Mouse (Mus musculus) adrenal gland, adult (tissue): ENCODE results near the gene Six2.

Experiments
- DNase-seq, 2 experiments: peaks; one replicate each; pipeline ENCODE4 v3.0.0; 2022 to 2023; ENCODE audit warnings: low spot score in 1 of 2; ENCODE audit not compliant: inconsistent age in 2 of 2

Gene Six2

GRCm38 (mm10) chr17:85664202-85664601 lies 23.9 kb downstream of the Six2 start:
- DNase-seq: no peak

GRCm38 (mm10) chr17:85661521-85661920 lies 26.6 kb downstream of the Six2 start:
- no peak for DNase-seq

GRCm38 (mm10) chr17:85660016-85660415 lies 28.1 kb downstream of the Six2 start:
- no peak for DNase-seq

GRCm38 (mm10) chr17:85645718-85646665 lies 42.1 kb downstream of the Six2 start:
- peak; percentile 32 to 71 for DNase-seq

DNA sequence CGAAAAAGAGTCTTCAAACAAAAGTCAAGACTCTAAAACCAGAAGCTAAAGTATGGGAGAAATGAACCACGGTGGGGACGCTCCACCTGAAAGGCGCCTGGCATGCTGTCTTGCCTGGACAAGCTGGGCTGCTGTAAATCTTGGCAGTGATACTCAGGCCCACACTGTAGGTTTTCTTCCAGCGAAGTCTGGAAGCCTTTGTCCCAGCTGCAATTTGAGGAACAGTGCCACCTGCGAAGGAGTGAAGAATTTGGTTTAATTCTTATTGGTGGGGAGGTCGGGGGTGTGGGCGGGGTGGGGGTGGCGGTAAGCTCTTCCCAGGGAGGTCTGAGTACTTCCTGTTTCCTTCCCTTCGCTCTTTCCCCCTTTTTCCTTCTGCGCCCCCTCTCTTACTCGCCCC lies 42.8 kb downstream of the Six2 start:
- no peak for DNase-seq

DNA sequence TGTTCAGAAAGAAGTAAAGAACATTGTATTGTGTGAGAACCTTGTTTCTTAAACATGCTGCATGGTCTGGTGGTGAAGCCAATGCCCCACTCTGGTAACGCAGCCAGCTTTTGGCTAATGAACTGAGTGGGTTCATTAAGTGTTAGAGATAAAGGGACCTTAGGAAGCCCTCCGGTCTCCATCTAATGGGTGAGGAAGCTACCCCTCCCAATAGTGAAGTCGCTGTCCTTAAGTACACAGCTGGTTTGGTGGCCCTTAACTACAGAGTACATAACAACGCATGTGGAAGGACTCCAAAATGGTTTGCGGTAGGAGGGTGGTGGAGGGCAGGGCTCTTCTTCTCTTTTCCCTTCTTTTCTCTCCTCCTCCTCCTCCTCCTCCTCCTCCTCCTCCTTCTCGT lies 50.2 kb downstream of the Six2 start:
- no peak for DNase-seq
